Mouse (Mus musculus): Measurements from ENCODE around the gene Sdccag8.

Gene Sdccag8

GRCm38 (mm10) chr1:176986990-176987740 lies 172.7 kb downstream of the Sdccag8 start:
- DNase-seq: no peak

GRCm38 (mm10) chr1:176991473-176991872 lies 177.0 kb downstream of the Sdccag8 start:
- DNase-seq: no peak

GRCm38 (mm10) chr1:176992517-176992916 lies 178.1 kb downstream of the Sdccag8 start:
- peak; percentile 74 for DNase-seq

GRCm38 (mm10) chr1:176993141-176994010 lies 178.9 kb downstream of the Sdccag8 start:
- no peak for DNase-seq

GRCm38 (mm10) chr1:176994087-176994486 lies 179.6 kb downstream of the Sdccag8 start:
- DNase-seq: peak; percentile 90

- DNase-seq: peak; percentile 82
Measured at GRCm38 (mm10) chr1:176994707-176995418, 180.4 kb downstream of the Sdccag8 start.

GRCm38 (mm10) chr1:176995419-176995775 lies 180.9 kb downstream of the Sdccag8 start:
- no peak for DNase-seq

DNA sequence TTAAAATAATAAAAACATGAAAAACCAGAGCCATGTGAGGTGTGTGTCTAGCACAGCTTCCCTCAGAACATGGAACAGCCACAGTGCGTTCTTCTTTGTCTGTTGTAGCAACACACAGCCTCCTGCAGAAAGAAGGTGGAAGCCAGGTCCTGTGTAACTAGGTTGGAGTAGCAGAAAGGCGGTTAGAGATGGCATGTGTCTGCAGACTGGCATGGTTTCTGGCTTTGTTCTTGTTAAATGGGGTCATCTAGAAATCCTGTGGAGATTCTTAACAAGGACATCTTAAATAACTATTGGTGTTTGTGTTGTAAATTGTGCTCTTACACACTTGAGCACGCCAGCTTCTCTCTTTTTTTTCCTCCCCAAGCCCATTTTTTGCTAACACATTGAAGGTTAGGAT lies 181.7 kb downstream of the Sdccag8 start:
- no peak for DNase-seq

DNA sequence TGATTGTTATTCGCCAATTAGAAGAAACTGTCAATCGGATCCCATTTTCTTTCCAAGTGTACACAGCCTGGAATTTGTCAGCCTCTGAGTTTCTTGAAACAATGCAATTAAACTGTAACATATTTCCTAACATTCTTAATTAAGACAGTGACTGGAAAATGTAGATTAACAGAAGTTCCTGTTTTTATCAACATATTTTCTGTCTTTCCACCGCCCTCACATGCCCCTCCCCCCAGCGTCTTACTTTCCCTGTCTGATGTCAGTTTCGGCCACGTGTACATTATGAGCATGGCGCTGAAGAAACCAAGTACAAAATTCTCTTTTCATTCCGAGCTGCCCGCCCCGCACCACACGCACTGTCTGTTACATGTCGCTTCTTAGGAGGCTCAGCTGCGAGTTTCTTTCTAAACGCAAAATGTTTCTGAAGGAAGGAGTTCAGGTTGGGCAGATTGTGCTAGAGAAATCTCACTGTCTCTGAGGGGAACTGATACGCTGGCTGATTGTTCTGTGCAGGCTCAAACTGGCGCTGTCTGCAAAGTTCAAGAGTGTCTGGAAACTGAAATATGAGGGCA lies 182.3 kb downstream of the Sdccag8 start:
- peak; percentile 64 for DNase-seq

GRCm38 (mm10) chr1:176997254-176997653 lies 182.8 kb downstream of the Sdccag8 start:
- DNase-seq: peak; percentile 57

DNA sequence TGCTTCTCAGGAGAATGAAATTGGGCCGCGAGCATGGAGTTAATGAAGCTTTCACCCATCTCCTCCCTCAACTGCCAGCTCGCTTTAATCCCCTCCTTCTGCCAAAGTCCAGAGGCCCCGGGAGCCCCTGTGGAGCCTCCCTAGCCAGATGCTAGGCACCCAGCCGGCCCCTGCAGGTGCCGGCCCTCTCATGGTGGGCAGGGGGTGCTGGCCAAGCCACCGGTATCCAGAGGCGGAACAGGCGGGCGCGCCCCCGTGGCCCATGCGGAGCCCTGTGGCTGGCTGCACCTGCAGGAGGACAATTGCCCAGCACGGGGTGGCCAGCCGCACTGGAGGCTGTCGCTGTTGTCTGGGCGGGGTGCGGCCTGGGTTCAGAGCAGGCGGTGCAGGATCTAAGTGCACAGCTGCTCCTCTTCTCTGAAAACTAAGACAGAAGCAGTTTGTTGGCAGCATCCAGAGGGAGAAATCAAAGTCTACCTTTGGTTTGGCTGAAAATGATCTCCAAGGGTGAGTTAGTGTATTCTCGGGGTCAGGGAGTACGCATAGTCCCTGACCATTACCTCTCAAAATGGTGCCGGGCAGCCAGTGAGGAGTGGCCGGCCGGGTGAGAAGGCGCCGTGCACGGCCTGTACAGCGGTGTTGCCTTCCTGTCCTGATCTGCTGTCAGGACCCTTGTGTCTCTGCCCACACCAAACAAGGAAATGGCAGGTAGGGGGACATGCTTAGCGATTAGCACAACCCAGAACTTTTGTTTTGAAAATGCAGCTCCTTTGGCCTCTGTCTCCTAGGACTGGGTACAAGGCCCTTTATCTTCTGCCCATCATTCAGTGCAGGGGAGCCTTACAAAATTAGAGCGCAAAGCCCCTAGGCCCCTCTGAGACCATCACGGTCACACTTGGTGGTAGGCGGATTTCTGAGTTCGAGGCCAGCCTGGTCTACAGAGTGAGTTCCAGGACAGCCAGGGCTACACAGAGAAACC lies 183.5 kb downstream of the Sdccag8 start:
- DNase-seq: peak; percentile 90

DNA sequence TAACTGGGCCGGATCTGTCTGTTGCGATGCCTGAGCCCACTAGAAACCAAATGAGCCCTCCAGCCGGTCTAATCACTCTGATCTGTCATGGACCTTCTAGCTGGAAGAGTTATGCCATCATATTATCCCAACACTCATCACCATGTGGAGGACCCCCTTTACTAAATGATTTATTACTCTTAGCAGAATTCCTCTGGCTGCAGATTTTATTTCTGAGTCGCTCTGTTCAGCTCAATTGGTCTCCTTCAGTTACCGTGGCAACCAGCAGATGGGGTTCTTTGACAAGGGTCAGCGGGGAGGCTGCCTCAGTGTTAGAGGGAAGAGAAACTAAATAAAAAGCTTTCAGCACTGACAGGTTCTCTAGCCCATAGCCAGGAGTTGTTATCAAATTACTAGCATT lies 184.6 kb downstream of the Sdccag8 start:
- peak; percentile 61 for DNase-seq

GRCm38 (mm10) chr1:177002951-177003350 lies 188.5 kb downstream of the Sdccag8 start:
- peak; percentile 70 for DNase-seq

DNA sequence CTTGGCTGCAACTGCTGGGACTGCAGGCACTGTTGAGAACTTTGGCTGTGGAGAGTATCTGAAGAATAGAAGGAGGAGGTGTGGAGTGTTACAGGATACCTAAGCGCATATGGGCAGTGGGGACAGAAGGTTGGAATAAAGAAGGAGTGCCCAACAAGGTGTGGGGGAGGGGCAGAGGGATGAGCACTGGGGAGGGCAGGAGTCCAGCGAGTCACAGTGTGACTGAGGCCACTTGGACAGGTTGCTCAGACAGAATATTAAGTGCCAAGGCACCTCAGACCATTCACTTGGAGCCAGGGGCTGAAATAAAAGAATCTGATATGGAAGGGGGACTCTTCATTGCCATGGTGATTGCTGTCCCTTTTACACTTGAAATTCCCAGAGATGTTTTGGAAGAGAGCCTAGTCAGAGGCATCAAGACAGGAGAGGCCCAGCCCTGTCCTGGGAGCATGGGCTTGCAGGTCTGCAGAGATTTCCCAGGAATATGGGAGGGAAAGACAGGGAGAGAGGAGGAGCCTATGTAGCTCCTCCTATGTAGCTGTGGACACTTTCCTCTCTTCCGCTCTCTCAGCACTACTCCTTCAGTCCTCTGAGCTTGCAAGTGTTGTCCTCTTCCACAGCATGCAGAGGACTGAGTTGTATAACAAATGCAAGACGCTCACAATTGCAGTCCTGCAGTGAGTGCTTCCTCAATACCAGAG lies 189.7 kb downstream of the Sdccag8 start:
- no peak for DNase-seq

DNA sequence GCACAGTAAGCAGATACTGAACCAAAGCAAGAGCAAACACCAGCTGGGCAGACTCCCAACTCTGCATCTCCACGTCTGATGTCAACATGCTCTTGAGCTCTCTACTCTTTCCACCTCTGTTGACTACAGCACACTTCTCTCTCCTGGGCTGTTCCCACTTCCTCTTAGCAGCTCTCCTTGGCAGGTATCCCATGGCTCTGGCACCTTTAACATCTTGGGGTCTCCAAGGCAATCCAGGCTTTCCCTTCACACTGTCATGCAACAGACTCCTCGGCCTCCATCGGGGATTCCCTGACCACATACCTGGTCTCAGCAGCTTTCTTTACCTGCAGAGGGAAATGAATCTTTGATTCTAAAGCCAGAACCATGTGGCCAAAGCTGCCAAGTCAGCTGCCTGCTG lies 192.9 kb downstream of the Sdccag8 start:
- DNase-seq: no peak

DNA sequence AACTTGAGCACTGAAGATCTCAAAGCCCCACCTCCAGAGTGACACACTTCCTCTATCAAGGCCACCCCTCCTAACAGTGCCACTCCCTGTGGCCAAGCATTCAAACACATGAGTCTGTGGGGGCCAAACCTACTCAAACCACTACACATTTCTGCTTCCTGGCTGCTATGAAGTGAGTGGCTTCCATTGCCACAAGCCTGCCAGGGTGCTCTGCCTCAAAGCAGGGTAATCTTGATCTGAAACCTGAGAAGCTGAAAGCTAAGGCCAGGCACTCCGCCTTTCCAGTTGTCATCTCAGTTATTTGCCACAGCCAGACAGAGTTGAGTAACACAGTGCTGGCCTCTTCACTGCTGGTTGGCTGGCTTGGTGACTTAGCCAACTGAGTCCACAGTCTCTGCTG lies 194.3 kb downstream of the Sdccag8 start:
- no peak for DNase-seq

DNA sequence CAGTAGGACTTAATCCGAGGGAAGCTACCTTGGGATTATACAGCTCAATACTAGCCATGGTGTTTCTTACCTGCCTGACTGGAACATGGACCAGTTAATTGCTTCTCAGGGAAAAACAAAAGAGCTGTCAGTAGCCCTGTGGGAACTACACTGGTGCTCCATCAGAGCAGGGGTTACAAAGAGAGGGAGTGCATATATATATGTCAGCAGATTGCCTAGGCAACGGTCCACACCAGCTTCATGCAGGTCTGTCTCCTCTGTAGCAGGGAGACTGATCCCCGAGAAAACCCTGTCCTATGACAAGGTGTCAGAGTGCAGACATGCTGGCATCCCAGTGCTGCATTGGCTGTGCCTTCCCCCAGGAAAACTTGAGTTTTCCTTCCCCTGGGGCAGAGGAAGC lies 195.6 kb downstream of the Sdccag8 start:
- DNase-seq: no peak

- DNase-seq: peak; percentile 74
Measured at GRCm38 (mm10) chr1:177010607-177011302, 196.3 kb downstream of the Sdccag8 start.

DNA sequence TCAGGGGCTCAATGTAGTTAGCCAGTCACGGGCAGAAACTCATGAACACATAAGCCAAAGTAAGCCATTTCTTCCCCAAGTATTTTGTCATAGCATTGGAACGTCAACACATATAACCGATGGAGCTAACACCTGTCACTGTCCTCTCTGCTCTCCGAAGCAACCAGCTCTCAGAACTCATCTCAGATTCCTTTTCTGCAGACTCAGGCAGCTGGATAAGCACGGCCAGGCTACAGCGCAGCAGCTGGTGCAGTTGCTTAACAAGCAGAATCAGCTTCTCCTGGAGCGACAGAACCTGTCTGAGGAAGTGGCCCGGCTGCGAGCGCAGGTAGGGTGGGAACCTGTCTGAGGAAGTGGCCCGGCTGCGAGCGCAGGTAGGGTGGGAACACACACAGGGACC lies 197.2 kb downstream of the Sdccag8 start:
- no peak for DNase-seq

DNA sequence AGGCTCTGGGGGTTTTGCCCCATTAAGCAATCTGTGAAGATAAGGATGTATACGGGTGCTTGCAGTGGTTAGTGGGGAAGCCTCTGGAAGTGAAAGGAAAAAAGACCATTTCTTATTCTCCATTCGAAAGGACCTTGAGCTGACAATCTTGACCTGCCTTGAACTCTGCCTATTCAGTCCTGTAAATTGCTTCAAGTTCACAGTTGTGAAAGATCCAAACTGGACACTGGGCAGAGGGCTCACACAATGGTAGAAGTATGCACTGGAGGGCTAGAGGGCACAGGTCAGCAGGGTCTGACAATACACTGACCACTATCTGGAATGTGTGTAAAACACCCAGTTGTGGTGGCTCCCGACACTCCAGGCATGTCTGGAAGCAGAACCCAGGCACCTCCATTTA lies 198.3 kb downstream of the Sdccag8 start:
- DNase-seq: no peak

DNA sequence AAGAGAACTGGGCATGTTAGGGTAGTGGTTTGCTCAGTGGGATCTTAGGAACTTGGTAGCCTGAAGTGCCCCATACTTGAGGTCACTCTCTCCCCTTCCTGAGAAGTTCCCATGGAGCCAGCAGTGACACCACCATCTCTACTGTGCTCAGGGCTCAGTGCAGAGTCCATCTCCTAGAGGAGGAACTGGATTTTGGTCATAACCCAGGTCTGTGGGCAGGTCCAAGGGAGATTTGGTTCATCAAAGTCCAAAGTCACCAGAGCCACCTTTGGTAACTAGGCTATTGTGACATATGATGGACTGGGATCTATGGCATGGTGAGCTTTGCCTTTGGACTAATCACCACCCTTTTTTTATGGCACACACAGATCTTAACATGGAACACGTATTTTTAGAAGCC lies 198.9 kb downstream of the Sdccag8 start:
- no peak for DNase-seq
